ENCODE assay signal across 8 mouse cellular contexts in genomic region chr7:112822879-112823278, GRCm38 (mm10).
A peak's percentile ranks its signal among the peaks of the same experiment; 100 is the strongest.
DNase-seq lines count a peak whose midpoint lies in the region; ATAC-seq lines count a peak whose summit lies in the region.

No protein-coding gene starts in this region.

- H3K4me3 ChIP-seq in heart, embryonic 15.5 days: no peak overlapping the region
- H3K4me3 ChIP-seq in midbrain, embryonic 14.5 days (replicated peaks; ENCODE audit: low read depth, low read length): no peak overlapping the region

- peak overlapping the region; percentile 32 for H3K4me2 ChIP-seq in heart, embryonic 15.5 days
- peak overlapping the region; percentile 30 for H3K4me2 ChIP-seq in midbrain, embryonic 14.5 days (ENCODE audit: low read length)

- no peaks in the 10 kb centered on the region for H3K27me3 ChIP-seq in heart, embryonic 15.5 days
- no peaks in the 10 kb centered on the region for H3K27me3 ChIP-seq in midbrain, embryonic 14.5 days (ENCODE audit: control insufficient read depth, insufficient read depth, low read length)

- peaks cover 83% of the 10 kb centered on the region for H3K4me1 ChIP-seq in heart, embryonic 15.5 days (replicated peaks)
- H3K4me1 ChIP-seq in midbrain, embryonic 14.5 days (ENCODE audit: control insufficient read depth, insufficient read depth, low read length): peaks cover 32% of the 10 kb centered on the region

- no peaks in the 10 kb centered on the region for H3K36me3 ChIP-seq in heart, embryonic 15.5 days
- H3K36me3 ChIP-seq in midbrain, embryonic 14.5 days (ENCODE audit: control insufficient read depth, insufficient read depth, low read length): no peaks in the 10 kb centered on the region

- no peak for ATAC-seq in heart, embryonic 15.5 days (replicated peaks; ENCODE audit: insufficient number of reproducible peaks, insufficient read depth, low FRiP score, low read depth)
- ATAC-seq in midbrain, embryonic 14.5 days (ENCODE audit: low FRiP score, low TSS enrichment): no peak
- ATAC-seq in erythroid progenitor cell, adult 5-6 weeks (replicated peaks; ENCODE audit: low FRiP score, poor library complexity, severe bottlenecking): no peak

- DNase-seq in heart, adult 11 months: no peak
- DNase-seq in embryo, embryonic 11 days: peak; percentile 66
- DNase-seq in induced T-regulatory cell, adult 2 months (ENCODE audit: low read depth): peak; percentile 12
- DNase-seq in midbrain, embryonic 14.5 days: peak; percentile 69
- no peak for DNase-seq in urinary bladder, adult 2 months (ENCODE audit: low spot score)
- no peak for DNase-seq in thymus, postnatal 4 days

- H3K27ac ChIP-seq in heart, embryonic 15.5 days: peak overlapping the region; percentile 60
- 0 out of 2 replicates have a peak overlapping the region, but pooled peaks have one; percentile 2 for H3K27ac ChIP-seq in midbrain, embryonic 14.5 days (replicated peaks; ENCODE audit: low read depth, low read length)

- no peaks in the 10 kb centered on the region for H3K9me3 ChIP-seq in heart, embryonic 15.5 days (replicated peaks)
- no peaks in the 10 kb centered on the region for H3K9me3 ChIP-seq in midbrain, embryonic 14.5 days (ENCODE audit: control insufficient read depth, low read length)

- WGBS in heart, embryonic 15.5 days: 30% methylated on average over 5 of the region's 5 CpGs
- 9% methylated on average over 5 of the region's 5 CpGs for WGBS in midbrain, embryonic 14.5 days

- H3K9ac ChIP-seq in heart, embryonic 15.5 days: no peak overlapping the region
- no peak overlapping the region for H3K9ac ChIP-seq in midbrain, embryonic 14.5 days (replicated peaks; ENCODE audit: low read length)

Comparison
In these comparisons a context has a peak if more than half of its experiments do, and no peak if none do; other contexts are left out.
1. DNase-seq: peak in embryo, embryonic 11 days (single experiment), induced T-regulatory cell, adult 2 months (single experiment) and midbrain, embryonic 14.5 days (single experiment); none in heart, adult 11 months (single experiment), urinary bladder, adult 2 months (single experiment) and thymus, postnatal 4 days (single experiment).